Mouse (Mus musculus): ENCODE measurements around the gene Pth1r. TPM values are rescaled to one million over a fixed set of nuclear protein-coding genes. Genes with fewer than 3 reads are reported as not detected.
A peak's percentile ranks its signal among the peaks of the same experiment; 100 is the strongest.

Pth1r gene
- polyA plus RNA-seq, 1 experiment from 2014 or later: 2.5 TPM

GRCm38 (mm10) chr9:110753773-110754172 is 6.8 kb upstream of the Pth1r start:
- Histone ChIP-seq H3K9me3 (replicated peaks; ENCODE audit: control insufficient read depth, low read length) (no peaks in the 10 kb centered on the region), H3K4me1 (ENCODE audit: control insufficient read depth, low read depth, low read length) (no peaks in the 10 kb centered on the region), H3K4me2 (ENCODE audit: low read depth, low read length) (no peak overlapping the region), H3K4me3 (ENCODE audit: low read depth, low read length) (no peak overlapping the region), H3K27me3 (ENCODE audit: control insufficient read depth, insufficient read depth, low read depth, low read length) (no peaks in the 10 kb centered on the region), H3K36me3 (ENCODE audit: control insufficient read depth, insufficient read depth) (no peaks in the 10 kb centered on the region), H3K27ac (ENCODE audit: low read length) (no peak overlapping the region), H3K9ac (ENCODE audit: low read depth, low read length) (no peak overlapping the region)
- ATAC-seq (ENCODE audit: low read depth): no peak
- 63% methylated on average over 4 of the region's 4 CpGs for WGBS (ENCODE audit: insufficient replicate concordance)

DNA sequence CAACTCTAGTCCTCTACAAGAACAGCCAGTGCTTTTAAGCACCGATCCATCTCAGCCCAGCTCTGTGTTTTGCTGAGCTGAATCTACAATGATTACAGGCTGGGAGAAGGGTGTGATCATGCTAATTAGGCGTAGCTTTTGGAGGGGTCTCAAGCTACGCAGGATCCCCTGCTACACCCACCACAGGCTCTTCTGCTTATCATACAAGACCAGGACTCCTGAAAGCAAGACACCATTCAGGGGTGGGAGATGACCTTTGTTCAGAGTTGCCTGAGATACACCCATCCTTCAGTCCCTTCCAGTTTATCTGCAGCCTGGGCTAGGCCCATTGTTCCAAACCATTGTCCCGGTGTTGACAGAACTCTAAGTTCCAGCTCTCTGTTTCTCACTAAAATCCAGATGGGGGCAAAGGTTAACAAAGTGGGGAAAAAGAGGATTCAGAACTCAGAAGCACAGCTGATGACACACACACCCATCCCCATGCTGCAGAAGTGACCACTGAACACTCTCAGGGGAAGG is 6.0 kb upstream of the Pth1r start:
- no peak overlapping the region for H3K27ac ChIP-seq (ENCODE audit: low read length)
- no peak for ATAC-seq (ENCODE audit: low read depth)
- no peaks in the 10 kb centered on the region for H3K4me1 ChIP-seq (ENCODE audit: control insufficient read depth, low read depth, low read length)
- H3K36me3 ChIP-seq (ENCODE audit: control insufficient read depth, insufficient read depth): no peaks in the 10 kb centered on the region
- no peak overlapping the region for H3K4me3 ChIP-seq (ENCODE audit: low read depth, low read length)
- WGBS (ENCODE audit: insufficient replicate concordance): 43% methylated on average over 4 of the region's 4 CpGs
- H3K4me2 ChIP-seq (ENCODE audit: low read depth, low read length): no peak overlapping the region
- H3K9me3 ChIP-seq (replicated peaks; ENCODE audit: control insufficient read depth, low read length): no peaks in the 10 kb centered on the region
- H3K27me3 ChIP-seq (ENCODE audit: control insufficient read depth, insufficient read depth, low read depth, low read length): no peaks in the 10 kb centered on the region
- no peak overlapping the region for H3K9ac ChIP-seq (ENCODE audit: low read depth, low read length)

DNA sequence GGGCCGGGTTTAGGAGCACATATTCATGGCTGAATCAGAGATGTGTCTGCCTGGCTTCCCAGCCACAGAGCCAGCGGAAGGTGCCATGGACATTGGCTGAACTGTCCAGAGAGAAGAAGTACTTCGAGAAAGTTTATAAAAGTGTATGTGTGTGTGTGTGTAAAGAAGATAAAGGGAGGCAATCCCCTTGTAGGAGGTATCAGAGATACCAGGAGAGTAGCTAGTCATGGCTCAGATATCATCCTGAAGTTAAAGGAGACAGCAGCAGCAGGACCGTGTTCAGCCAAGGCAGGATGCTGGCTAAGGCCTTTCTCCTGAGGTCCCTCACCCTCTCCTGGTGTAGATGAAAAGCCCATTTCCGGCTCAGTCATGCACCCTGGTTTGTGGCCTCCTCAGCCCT is 4.5 kb upstream of the Pth1r start:
- Histone ChIP-seq H3K9me3 (replicated peaks; ENCODE audit: control insufficient read depth, low read length) (no peaks in the 10 kb centered on the region), H3K36me3 (ENCODE audit: control insufficient read depth, insufficient read depth) (no peaks in the 10 kb centered on the region), H3K4me2 (ENCODE audit: low read depth, low read length) (no peak overlapping the region), H3K4me3 (ENCODE audit: low read depth, low read length) (no peak overlapping the region), H3K27me3 (ENCODE audit: control insufficient read depth, insufficient read depth, low read depth, low read length) (no peaks in the 10 kb centered on the region; the same call in 1 of the 2 replicates), H3K9ac (ENCODE audit: low read depth, low read length) (no peak overlapping the region), H3K27ac (ENCODE audit: low read length) (no peak overlapping the region), H3K4me1 (ENCODE audit: control insufficient read depth, low read depth, low read length) (no peaks in the 10 kb centered on the region)
- no peak for ATAC-seq (ENCODE audit: low read depth)
- WGBS (ENCODE audit: insufficient replicate concordance): 29% methylated on average over 5 of the region's 5 CpGs

GRCm38 (mm10) chr9:110750404-110751187 is 3.7 kb upstream of the Pth1r start:
- Histone ChIP-seq H3K27me3 (ENCODE audit: control insufficient read depth, insufficient read depth, low read depth, low read length) (peaks cover 3% of the 10 kb centered on the region; the same call in 1 of the 2 replicates), H3K27ac (ENCODE audit: low read length) (no peak overlapping the region), H3K9ac (ENCODE audit: low read depth, low read length) (no peak overlapping the region), H3K4me1 (ENCODE audit: control insufficient read depth, low read depth, low read length) (no peaks in the 10 kb centered on the region), H3K9me3 (replicated peaks; ENCODE audit: control insufficient read depth, low read length) (no peaks in the 10 kb centered on the region), H3K4me3 (ENCODE audit: low read depth, low read length) (no peak overlapping the region), H3K4me2 (ENCODE audit: low read depth, low read length) (no peak overlapping the region), H3K36me3 (ENCODE audit: control insufficient read depth, insufficient read depth) (no peaks in the 10 kb centered on the region)
- WGBS (ENCODE audit: insufficient replicate concordance): 30% methylated on average over 14 of the region's 14 CpGs
- no peak for ATAC-seq (ENCODE audit: low read depth)

- H3K9me3 ChIP-seq (replicated peaks; ENCODE audit: control insufficient read depth, low read length): no peaks in the 10 kb centered on the region
- H3K36me3 ChIP-seq (ENCODE audit: control insufficient read depth, insufficient read depth): no peaks in the 10 kb centered on the region
- no peak overlapping the region for H3K4me2 ChIP-seq (ENCODE audit: low read depth, low read length)
- no peak overlapping the region for H3K9ac ChIP-seq (ENCODE audit: low read depth, low read length)
- ATAC-seq (ENCODE audit: low read depth): no peak
- H3K4me1 ChIP-seq (ENCODE audit: control insufficient read depth, low read depth, low read length): no peaks in the 10 kb centered on the region; the same call in 1 of the 2 replicates
- H3K27ac ChIP-seq (ENCODE audit: low read length): no peak overlapping the region
- WGBS (ENCODE audit: insufficient replicate concordance): 58% methylated on average over 2 of the region's 2 CpGs
- H3K4me3 ChIP-seq (ENCODE audit: low read depth, low read length): no peak overlapping the region
- peaks cover 23% of the 10 kb centered on the region for H3K27me3 ChIP-seq (ENCODE audit: control insufficient read depth, insufficient read depth, low read depth, low read length)
These were observed 1.5 kb upstream of the Pth1r start for GRCm38 (mm10) chr9:110748451-110748850.

DNA sequence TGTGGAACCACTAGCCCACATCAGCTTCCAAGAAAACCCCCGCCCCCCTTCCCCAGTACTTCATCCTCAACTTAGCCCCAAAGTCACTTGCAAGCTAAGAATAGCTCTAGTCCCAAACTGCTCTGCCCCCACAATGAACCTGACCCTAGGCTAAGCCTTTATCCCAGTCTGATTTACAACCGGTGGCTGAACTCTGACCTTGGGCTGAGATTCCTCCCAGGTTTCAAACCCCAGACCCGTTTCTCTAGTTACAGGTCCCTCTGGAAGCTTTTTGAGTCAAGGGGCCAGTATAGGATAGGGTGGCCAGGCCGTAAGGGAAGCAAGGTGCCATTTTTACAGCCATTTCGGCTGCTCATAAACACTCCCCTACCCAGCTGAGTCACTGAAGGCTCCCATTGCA is 707 bp downstream of the Pth1r start:
- WGBS (ENCODE audit: insufficient replicate concordance): 32% methylated on average over 5 of the region's 5 CpGs
- no peak overlapping the region for H3K4me3 ChIP-seq (ENCODE audit: low read depth, low read length)
- no peaks in the 10 kb centered on the region; the same call in 1 of the 2 replicates for H3K4me1 ChIP-seq (ENCODE audit: control insufficient read depth, low read depth, low read length)
- ATAC-seq (ENCODE audit: low read depth): no peak
- H3K27ac ChIP-seq (ENCODE audit: low read length): no peak overlapping the region
- H3K36me3 ChIP-seq (ENCODE audit: control insufficient read depth, insufficient read depth): no peaks in the 10 kb centered on the region
- H3K9ac ChIP-seq (ENCODE audit: low read depth, low read length): no peak overlapping the region
- H3K9me3 ChIP-seq (replicated peaks; ENCODE audit: control insufficient read depth, low read length): no peaks in the 10 kb centered on the region
- H3K4me2 ChIP-seq (ENCODE audit: low read depth, low read length): no peak overlapping the region
- H3K27me3 ChIP-seq (ENCODE audit: control insufficient read depth, insufficient read depth, low read depth, low read length): peaks cover 46% of the 10 kb centered on the region

DNA sequence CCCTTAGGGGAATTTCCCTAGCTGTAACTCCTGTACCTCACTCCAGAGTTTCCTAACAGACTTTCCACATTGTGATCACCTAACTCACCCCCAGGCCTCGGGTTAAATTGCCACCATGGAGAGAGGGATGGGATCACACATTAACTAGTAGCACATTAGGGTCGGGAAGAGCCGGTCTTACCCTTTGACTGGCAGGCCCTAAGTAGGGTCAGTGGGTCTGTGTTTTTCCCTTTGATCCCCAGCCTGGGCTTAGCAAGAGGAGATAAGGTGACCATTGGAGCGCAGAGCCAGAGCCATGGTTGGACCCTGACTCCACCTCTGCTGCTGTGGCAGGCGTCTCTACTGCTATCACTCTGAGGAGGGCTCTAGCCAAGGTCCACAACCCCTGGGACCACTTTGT is 1.2 kb downstream of the Pth1r start:
- no peaks in the 10 kb centered on the region for H3K36me3 ChIP-seq (ENCODE audit: control insufficient read depth, insufficient read depth)
- WGBS (ENCODE audit: insufficient replicate concordance): 31% methylated on average over 5 of the region's 5 CpGs
- 0 out of 2 replicates have a peak, but pooled peaks have one; percentile 9 for ATAC-seq (ENCODE audit: low read depth)
- H3K4me2 ChIP-seq (ENCODE audit: low read depth, low read length): no peak overlapping the region
- H3K4me1 ChIP-seq (ENCODE audit: control insufficient read depth, low read depth, low read length): no peaks in the 10 kb centered on the region; the same call in 1 of the 2 replicates
- H3K27ac ChIP-seq (ENCODE audit: low read length): no peak overlapping the region
- no peak overlapping the region for H3K9ac ChIP-seq (ENCODE audit: low read depth, low read length)
- no peaks in the 10 kb centered on the region for H3K9me3 ChIP-seq (replicated peaks; ENCODE audit: control insufficient read depth, low read length)
- H3K27me3 ChIP-seq (ENCODE audit: control insufficient read depth, insufficient read depth, low read depth, low read length): peaks cover 50% of the 10 kb centered on the region
- no peak overlapping the region for H3K4me3 ChIP-seq (ENCODE audit: low read depth, low read length)

GRCm38 (mm10) chr9:110743456-110744323 is 3.3 kb downstream of the Pth1r start:
- Histone ChIP-seq H3K4me2 (ENCODE audit: low read depth, low read length) (peak overlapping the region; percentile 66), H3K9me3 (replicated peaks; ENCODE audit: control insufficient read depth, low read length) (no peaks in the 10 kb centered on the region), H3K9ac (ENCODE audit: low read depth, low read length) (peak overlapping the region; percentile 13; the same call in 1 of the 2 replicates), H3K27me3 (ENCODE audit: control insufficient read depth, insufficient read depth, low read depth, low read length) (peaks cover 63% of the 10 kb centered on the region), H3K4me3 (ENCODE audit: low read depth, low read length) (peak overlapping the region; percentile 48), H3K27ac (ENCODE audit: low read length) (no peak overlapping the region), H3K36me3 (ENCODE audit: control insufficient read depth, insufficient read depth) (no peaks in the 10 kb centered on the region), H3K4me1 (ENCODE audit: control insufficient read depth, low read depth, low read length) (no peaks in the 10 kb centered on the region; the same call in 1 of the 2 replicates)
- peak; percentile 23 for ATAC-seq (ENCODE audit: low read depth)
- WGBS (ENCODE audit: insufficient replicate concordance): 5% methylated on average over 50 of the region's 63 CpGs

Measured in liver, embryonic 16.5 days (tissue).